Mouse (Mus musculus) midbrain, embryonic 10.5 days (tissue): Measurements from ENCODE around the gene Taar7e. TPM values are rescaled to one million over a fixed set of nuclear protein-coding genes. Genes with fewer than 3 reads are reported as not detected.
"Not testable (repeated sequence)": the region's sequence is repeated elsewhere in the genome, so short reads cannot be mapped to it uniquely, and the experiment has no call there.

ENCODE experiments used
- DNase-seq: peaks from one replicate; pipeline ENCODE4 v3.0.0-alpha.2; 2017; ENCODE audit warnings: low spot score
- H3K27ac ChIP-seq: fragments of 300-500 bp; sonication (generic); replicated peaks from 2 replicates; pipeline ENCODE4 v1.5.1; 2016; ENCODE audit warnings: mild to moderate bottlenecking
- H3K27me3 ChIP-seq: fragments of 300-500 bp; sonication (generic); 2 replicates; pipeline ENCODE4 v1.6.1; 2016; ENCODE audit warnings: low read depth, mild to moderate bottlenecking; ENCODE audit not compliant: poor library complexity, severe bottlenecking
- H3K36me3 ChIP-seq: fragments of 300-500 bp; sonication (generic); 2 replicates; pipeline ENCODE4 v1.6.1; 2016; ENCODE audit warnings: mild to moderate bottlenecking, moderate library complexity
- H3K4me1 ChIP-seq: fragments of 300-500 bp; sonication (generic); 2 replicates; pipeline ENCODE4 v1.6.1; 2016
- H3K4me3 ChIP-seq: fragments of 300-500 bp; sonication (generic); 2 replicates; pipeline ENCODE4 v1.5.1; 2016; ENCODE audit warnings: mild to moderate bottlenecking, moderate library complexity
- H3K9me3 ChIP-seq: fragments of 300-500 bp; sonication (generic); replicated peaks from 2 replicates; pipeline ENCODE4 v1.6.1; 2016; ENCODE audit warnings: mild to moderate bottlenecking
- WGBS: fragments of 180-500 bp; shearing (Covaris S2); methylation state at CpG from one replicate; pipeline ENCODE4 v1.1.7; 2016; 5-methylcytosine and 5-hydroxymethylcytosine counted together
- polyA plus RNA-seq: library from polyadenylated mRNA; unstranded; fragments of >200 nt; fragmentation: Nextera tagmentation; extraction: Ambion mirVana; gene quantifications from 2 replicates; pipeline ENCODE4 v1.2.1, GENCODE M21; 2016

The Taar7e gene
- polyA plus RNA-seq, result not detected in 2 replicates

DNA sequence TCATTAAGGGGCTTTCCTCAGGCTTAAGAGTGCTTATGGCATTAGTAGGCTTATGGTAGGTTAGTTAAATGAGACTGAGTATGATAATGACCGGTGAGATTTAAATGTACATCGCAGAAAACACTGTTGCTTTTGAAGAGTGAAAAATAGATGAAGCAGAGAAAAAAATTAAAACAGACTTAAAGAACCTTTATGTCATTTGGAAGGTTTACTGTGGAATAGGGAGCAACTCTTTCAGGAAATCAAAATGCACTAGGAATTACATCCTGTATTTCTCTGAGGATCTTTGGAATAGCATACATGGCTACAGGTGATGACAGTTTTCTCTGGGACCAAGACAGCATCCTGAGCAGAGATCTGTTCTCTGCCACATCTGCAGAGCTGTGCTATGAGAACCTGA lies at the start of gene Taar7e:
Gene Taar7e (plus strand): TSS at position 301 of the 400 bp plus-strand sequence.
- 90% methylated on average over 2 of the region's 2 CpGs for WGBS
- Histone ChIP-seq H3K27me3 (no peaks in the 10 kb centered on the region), H3K27ac (no peak within 1 kb of the TSS), H3K9me3 (no peaks in the 10 kb centered on the region), H3K36me3 (no peaks in the 10 kb centered on the region), H3K4me3 (no peak within 1 kb of the TSS), H3K4me1 (no peaks in the 10 kb centered on the region)
- no peak for DNase-seq

DNA sequence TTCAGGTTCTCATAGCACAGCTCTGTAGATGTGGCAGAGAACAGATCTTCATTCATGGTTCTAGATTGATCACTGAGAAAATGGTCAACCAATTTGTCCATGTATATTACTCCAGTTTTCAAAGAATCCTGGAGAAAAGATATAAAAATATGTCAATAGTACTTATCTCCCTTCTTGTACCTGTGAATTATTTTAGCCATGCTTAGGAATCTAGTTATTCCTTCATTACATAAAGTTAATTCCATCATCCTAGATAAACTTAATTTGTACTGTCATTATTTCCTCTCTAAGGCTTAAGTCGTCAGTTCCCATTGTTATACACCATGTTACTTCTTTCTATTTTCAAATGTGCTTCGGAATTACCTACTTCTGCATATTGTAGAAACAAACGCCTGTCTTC lies 44.0 kb upstream of the Taar7e start, which contains the start of gene Taar7a:
Gene Taar7a (minus strand): TSS at position 101 of the 400 bp plus-strand sequence.
- 0 out of 2 replicates have a peak, but pooled peaks cover 2% of the 10 kb centered on the region for H3K9me3 ChIP-seq
- WGBS, result 86% methylated on average over 3 of the region's 3 CpGs
- no peak within 1 kb of the TSS for H3K27ac ChIP-seq
- H3K36me3 ChIP-seq, result no peaks in the 10 kb centered on the region
- H3K4me1 ChIP-seq, result no peaks in the 10 kb centered on the region
- no peaks in the 10 kb centered on the region for H3K27me3 ChIP-seq
- H3K4me3 ChIP-seq, result no peak within 1 kb of the TSS
- no peak for DNase-seq

DNA sequence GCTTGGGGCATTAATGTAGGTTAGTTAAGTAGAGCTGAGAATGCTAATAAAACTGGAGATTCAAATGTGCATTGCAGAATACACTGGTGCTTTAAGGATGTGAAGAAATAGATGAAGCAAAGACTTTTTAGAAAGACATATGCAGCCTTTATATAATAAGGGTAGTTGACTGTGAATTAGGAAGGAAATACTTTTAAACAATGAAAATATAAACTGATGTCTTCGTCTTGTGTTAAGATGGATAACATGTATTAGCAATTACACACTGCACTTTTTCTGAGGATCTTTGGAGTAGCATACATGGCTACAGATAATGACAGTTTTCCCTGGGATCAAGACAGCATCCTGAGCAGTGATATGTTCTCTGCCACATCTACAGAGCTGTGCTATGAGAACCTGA lies 37.8 kb upstream of the Taar7e start, which contains the start of gene Taar7b:
Gene Taar7b (plus strand): TSS at position 301 of the 400 bp plus-strand sequence.
- H3K27me3 ChIP-seq, result no peaks in the 10 kb centered on the region
- H3K4me3 ChIP-seq, result no peak within 1 kb of the TSS
- WGBS, result 87% methylated on average over 1 of the region's 1 CpGs
- H3K4me1 ChIP-seq, result no peaks in the 10 kb centered on the region
- no peaks in the 10 kb centered on the region for H3K36me3 ChIP-seq
- H3K9me3 ChIP-seq, result no peaks in the 10 kb centered on the region
- no peak for DNase-seq
- no peak within 1 kb of the TSS for H3K27ac ChIP-seq

DNA sequence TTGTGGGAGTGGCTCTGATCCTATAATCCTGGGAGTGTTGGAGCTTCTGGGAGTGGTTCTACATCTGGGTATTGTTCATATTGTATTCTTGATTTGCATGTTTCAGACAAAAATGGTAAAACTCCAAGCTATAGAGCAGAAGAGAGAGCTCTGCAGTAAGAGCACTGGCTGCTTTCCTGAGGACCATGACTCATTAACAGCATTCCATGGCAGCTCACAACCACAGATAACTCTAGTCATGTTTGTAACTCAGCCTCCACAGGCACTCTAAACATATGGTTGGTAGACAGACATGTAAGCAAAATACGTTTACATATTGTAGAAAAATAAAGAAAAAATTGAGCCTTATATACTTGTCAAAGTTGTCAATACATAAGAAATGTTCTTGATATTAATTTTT lies 31.0 kb upstream of the Taar7e start:
- Histone ChIP-seq H3K36me3 (no peaks in the 10 kb centered on the region), H3K27me3 (no peaks in the 10 kb centered on the region), H3K4me1 (no peaks in the 10 kb centered on the region), H3K4me3 (no peak overlapping the region), H3K27ac (no peak overlapping the region), H3K9me3 (no peaks in the 10 kb centered on the region)
- 77% methylated on average over 1 of the region's 1 CpGs for WGBS
- no peak for DNase-seq

DNA sequence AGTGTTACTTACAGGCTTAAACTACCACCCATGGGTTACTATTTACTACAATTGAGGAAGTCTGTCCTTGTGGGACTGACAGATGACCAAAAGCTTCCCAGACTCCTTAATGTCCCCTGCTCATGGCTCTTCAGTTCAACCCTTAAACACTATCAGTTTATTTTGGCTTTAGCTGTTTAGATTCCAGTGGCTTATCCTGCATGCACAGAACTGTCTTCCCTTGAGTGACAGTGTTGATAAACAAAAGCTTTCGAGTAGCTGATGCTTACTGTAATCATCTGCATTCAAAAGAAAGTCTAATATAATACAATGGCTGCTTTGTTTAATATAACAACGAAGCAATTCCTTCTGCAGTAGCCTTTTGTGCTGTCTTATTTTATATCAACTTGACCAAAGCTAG lies 30.4 kb upstream of the Taar7e start:
- Histone ChIP-seq H3K27me3 (no peaks in the 10 kb centered on the region), H3K27ac (no peak overlapping the region), H3K4me1 (no peaks in the 10 kb centered on the region), H3K4me3 (no peak overlapping the region), H3K9me3 (no peaks in the 10 kb centered on the region), H3K36me3 (no peaks in the 10 kb centered on the region)
- DNase-seq, result no peak
- WGBS, result 79% methylated on average over 2 of the region's 2 CpGs

DNA sequence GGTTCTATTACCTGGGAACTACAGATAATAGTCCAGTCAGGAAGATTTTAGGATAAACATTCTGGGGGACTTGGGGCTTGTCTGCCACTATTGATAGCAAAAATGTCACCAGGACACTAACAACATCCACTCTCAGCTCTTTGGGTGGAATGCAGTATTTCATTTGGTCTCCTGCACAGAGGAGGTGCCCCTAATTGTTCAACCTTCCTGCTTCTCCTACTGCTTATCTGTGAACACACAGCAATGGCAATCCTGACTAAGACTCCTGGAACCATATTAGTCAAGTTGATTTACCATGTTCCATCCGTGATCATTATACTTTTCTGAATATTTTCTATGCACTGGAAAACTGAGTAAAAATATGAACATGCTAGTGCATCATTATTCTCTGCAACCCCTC lies 29.3 kb upstream of the Taar7e start:
- DNase-seq, result no peak

DNA sequence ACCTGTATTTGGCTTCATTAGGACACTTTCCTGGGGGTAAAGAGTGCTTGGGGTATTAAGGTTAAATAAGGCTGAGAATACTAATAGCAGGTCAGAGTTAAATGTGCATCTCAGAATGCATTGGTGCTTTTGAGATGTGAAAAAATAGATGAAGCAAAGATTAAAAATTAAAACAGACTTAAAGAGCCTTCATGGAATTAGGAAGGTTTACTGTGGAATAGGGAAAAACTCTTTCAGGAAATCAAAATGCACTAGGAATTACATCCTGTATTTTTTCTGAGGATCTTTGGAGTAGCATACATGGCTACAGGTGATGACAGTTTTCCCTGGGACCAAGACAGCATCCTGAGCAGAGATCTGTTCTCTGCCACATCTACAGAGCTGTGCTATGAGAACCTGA lies 10.5 kb upstream of the Taar7e start, which contains the start of gene Taar7d:
Gene Taar7d (plus strand): TSS at position 301 of the 400 bp plus-strand sequence.
- Histone ChIP-seq H3K27ac (no peak within 1 kb of the TSS), H3K27me3 (no peaks in the 10 kb centered on the region), H3K4me3 (no peak within 1 kb of the TSS), H3K9me3 (no peaks in the 10 kb centered on the region), H3K4me1 (no peaks in the 10 kb centered on the region), H3K36me3 (no peaks in the 10 kb centered on the region)
- DNase-seq, result no peak

More for the DNA sequence above, 29.3 kb upstream of the Taar7e start:
- Histone ChIP-seq H3K27ac (no peak overlapping the region), H3K4me3 (no peak overlapping the region), H3K36me3 (no peaks in the 10 kb centered on the region), H3K27me3 (no peaks in the 10 kb centered on the region), H3K4me1 (no peaks in the 10 kb centered on the region), H3K9me3 (no peaks in the 10 kb centered on the region)
- WGBS, result 92% methylated on average over 1 of the region's 1 CpGs

DNA sequence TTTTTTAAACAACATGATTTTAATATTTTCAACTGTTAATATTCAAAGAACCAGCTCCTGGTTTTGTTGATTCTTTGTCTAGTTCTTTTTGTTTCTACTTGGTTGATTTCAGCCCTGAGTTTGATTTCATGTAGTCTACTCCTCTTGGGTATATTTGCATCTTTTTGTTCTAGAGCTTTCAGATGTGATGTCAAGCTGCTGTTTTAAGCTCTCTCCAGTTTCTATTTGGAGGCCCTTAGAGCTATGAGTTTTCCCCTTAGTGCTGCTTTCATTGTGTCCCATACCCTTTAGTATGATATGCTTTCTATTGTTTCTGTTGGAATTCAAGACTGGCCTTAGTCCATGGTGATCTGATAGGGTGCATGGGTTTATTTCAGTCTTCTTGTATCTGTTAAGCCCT lies 6.1 kb upstream of the Taar7e start:
- H3K4me3 ChIP-seq, result no peak overlapping the region
- H3K36me3 ChIP-seq, result no peaks in the 10 kb centered on the region
- H3K9me3 ChIP-seq, result no peaks in the 10 kb centered on the region
- no peaks in the 10 kb centered on the region for H3K4me1 ChIP-seq
- no peaks in the 10 kb centered on the region for H3K27me3 ChIP-seq
- H3K27ac ChIP-seq, result no peak overlapping the region
- no peak for DNase-seq

DNA sequence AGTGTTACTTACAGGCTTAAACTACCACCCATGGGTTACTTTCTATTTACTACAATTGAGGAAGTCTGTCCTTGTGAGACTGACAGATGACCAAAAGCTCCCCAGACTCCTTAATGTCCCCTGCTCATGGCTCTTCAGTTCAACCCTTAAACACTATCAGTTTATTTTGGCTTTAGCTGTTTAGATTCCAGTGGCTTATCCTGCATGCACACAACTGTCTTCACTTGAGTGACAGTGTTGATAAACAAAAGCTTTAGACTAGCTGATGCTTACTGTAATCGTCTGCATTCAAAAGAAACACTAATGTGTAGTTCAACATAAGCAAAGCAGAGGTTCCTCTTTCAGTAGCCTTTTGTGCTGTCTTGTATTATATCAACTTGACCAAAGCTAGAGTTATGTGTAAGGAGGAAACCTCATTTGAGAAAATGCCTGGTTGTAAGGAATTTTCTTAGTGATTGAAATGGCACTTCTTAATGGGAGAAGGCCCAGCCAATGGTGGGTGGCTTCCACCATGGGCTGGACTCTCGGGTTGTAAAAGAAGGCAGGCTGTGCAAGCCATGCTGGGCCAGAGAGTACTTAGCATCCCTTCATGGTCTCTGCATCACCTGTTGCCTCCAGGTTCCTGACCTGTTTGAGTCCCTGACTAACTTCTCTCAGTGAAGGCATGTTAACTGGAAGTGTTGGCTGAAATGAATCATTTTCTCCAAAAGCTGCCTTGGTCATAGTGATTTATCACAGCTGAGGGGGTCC lies 2.9 kb downstream of the Taar7e start:
- no peaks in the 10 kb centered on the region for H3K4me1 ChIP-seq
- H3K36me3 ChIP-seq, result no peaks in the 10 kb centered on the region
- no peaks in the 10 kb centered on the region for H3K9me3 ChIP-seq
- WGBS, result 69% methylated on average over 2 of the region's 2 CpGs
- no peak overlapping the region for H3K4me3 ChIP-seq
- H3K27me3 ChIP-seq, result no peaks in the 10 kb centered on the region
- no peak overlapping the region for H3K27ac ChIP-seq
- DNase-seq, result no peak

DNA sequence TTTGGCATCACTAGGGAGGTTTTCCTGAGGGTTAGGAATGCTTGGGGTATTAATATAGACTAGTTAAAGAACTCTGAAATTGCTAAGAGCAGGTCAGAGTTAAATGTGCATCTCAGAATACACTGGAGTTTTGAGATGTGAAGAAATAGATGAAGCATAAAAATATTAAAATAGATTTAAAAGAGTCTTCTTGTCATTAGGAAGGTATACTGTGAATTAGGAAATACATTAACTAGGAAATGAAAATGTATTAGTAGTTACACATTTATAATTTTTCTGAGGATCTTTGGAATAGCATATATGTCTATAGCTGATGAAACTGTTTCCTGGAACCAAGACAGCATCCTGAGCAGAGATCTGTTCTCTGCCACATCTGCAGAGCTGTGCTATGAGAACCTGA lies 11.8 kb downstream of the Taar7e start, which contains the start of gene Taar7f:
Gene Taar7f (plus strand): TSS at position 301 of the 400 bp plus-strand sequence.
- no peaks in the 10 kb centered on the region for H3K36me3 ChIP-seq
- no peaks in the 10 kb centered on the region for H3K4me1 ChIP-seq
- no peak within 1 kb of the TSS for H3K4me3 ChIP-seq
- no peak for DNase-seq
- no peak within 1 kb of the TSS for H3K27ac ChIP-seq
- H3K9me3 ChIP-seq, result no peaks in the 10 kb centered on the region
- H3K27me3 ChIP-seq, result no peaks in the 10 kb centered on the region

DNA sequence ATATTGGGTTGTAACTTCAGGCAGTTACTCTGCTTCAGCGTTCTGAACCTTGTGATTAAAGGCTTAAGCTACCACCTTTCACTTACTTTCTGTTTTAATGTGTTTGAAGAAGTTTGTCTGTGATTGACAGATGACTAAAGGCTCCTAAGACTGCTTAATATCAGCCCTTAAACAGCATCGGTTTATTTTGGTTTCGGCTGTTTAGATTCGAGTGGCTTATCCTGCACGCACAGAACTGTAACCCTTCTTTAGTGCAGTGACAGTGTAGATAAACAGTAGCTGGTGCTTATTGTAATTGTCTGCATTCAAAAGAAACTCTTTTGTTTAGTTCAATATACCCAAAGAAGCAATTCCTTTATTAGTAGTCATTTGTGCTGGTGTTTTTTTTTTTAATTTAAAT lies 14.6 kb downstream of the Taar7e start:
- 70% methylated on average over 5 of the region's 5 CpGs for WGBS
- Histone ChIP-seq H3K27ac (no peak overlapping the region), H3K27me3 (no peaks in the 10 kb centered on the region), H3K4me3 (no peak overlapping the region), H3K4me1 (no peaks in the 10 kb centered on the region), H3K36me3 (no peaks in the 10 kb centered on the region), H3K9me3 (no peaks in the 10 kb centered on the region)
- DNase-seq, result no peak

DNA sequence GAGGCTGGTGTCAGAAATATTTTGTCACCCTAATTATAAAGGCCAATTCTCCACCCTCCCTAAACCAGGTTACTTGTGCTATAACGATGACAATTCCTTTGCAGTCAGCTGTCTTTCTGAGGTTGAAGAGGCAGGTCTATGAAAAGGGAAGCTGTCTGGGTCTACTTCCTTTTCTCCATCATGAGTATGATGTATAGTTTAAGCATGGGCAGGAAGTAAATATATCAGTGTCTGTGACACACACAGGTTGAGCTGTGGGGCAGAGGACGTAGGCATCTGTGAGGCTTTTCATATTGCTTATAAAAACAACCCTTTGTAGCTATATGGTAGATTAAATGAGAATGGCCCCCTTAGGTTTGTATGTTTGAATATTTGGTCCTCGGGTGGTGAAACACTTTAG lies 21.6 kb downstream of the Taar7e start:
- H3K27ac ChIP-seq, result no peak overlapping the region
- H3K4me1 ChIP-seq, result no peaks in the 10 kb centered on the region
- DNase-seq, result no peak
- H3K9me3 ChIP-seq, result no peaks in the 10 kb centered on the region; the same call in 1 of the 2 replicates
- no peaks in the 10 kb centered on the region for H3K27me3 ChIP-seq
- 94% methylated on average over 3 of the region's 3 CpGs for WGBS
- no peaks in the 10 kb centered on the region for H3K36me3 ChIP-seq
- no peak overlapping the region for H3K4me3 ChIP-seq

DNA sequence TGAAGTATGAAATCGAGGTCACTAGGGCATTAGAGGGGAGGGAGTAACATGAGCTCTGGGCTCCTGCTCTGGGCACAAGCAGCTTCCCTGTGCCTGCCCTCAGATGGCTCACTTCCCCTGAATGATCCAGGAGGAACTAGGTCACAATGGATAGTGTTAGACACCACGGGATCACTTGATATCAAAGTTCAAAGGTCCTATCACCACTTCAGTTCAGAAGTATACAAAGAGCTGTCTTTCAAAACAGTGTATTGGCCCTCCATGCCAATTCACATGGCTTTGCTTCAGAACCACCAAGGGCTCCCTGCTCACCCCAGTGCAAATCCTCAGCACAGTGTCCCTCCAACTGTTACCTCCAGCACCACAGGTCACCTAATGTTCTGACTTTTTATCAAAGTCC lies 37.3 kb downstream of the Taar7e start:
- WGBS, result 73% methylated on average over 2 of the region's 2 CpGs
- H3K9me3 ChIP-seq, H3K4me3 ChIP-seq, H3K36me3 ChIP-seq, H3K27ac ChIP-seq, H3K27me3 ChIP-seq, H3K4me1 ChIP-seq, DNase-seq: not testable (repeated sequence)
